Comparison of ENCODE assay signal across 15 mouse cellular contexts in genomic region chr6:30462822-30463221, GRCm38 (mm10). TPM values are rescaled to one million over a fixed set of nuclear protein-coding genes. Genes with fewer than 3 reads are reported as not detected.
DNase-seq lines count a peak whose midpoint lies in the region; ATAC-seq lines count a peak whose summit lies in the region.
"Had no signal": no experiment of that assay in that cellular context is flagged by ENCODE, and none has a peak within 500 bp of the region (broad histone marks: within the 10 kb centered on the region; RNA-seq: fewer than 3 reads in every experiment).

No protein-coding gene starts in this region.

- 0 out of 2 replicates have a peak overlapping the region, but pooled peaks have one; percentile 13 for H3K9ac ChIP-seq in kidney, embryonic 16.5 days (replicated peaks; ENCODE audit: low read length)
- no peak overlapping the region for H3K9ac ChIP-seq in stomach, embryonic 15.5 days

- H3K36me3 ChIP-seq in kidney, embryonic 16.5 days (ENCODE audit: insufficient read depth, low read length): no peaks in the 10 kb centered on the region
- no peaks in the 10 kb centered on the region for H3K36me3 ChIP-seq in stomach, embryonic 15.5 days

- no peak for ATAC-seq in kidney, embryonic 16.5 days (ENCODE audit: low FRiP score, low TSS enrichment)
- ATAC-seq in stomach, embryonic 15.5 days (ENCODE audit: insufficient read depth, low FRiP score, low read depth): no peak

- WGBS in kidney, embryonic 16.5 days: 7% methylated on average over 7 of the region's 7 CpGs
- 18% methylated on average over 7 of the region's 7 CpGs for WGBS in stomach, embryonic 15.5 days

- no peaks in the 10 kb centered on the region for H3K9me3 ChIP-seq in kidney, embryonic 16.5 days (ENCODE audit: low read length)
- no peaks in the 10 kb centered on the region for H3K9me3 ChIP-seq in stomach, embryonic 15.5 days

- H3K4me3 ChIP-seq in kidney, embryonic 16.5 days (ENCODE audit: low read length): no peak overlapping the region
- no peak overlapping the region for H3K4me3 ChIP-seq in stomach, embryonic 15.5 days (replicated peaks)

- no peak for DNase-seq in kidney, postnatal 36 days
- DNase-seq in urinary bladder, postnatal 14 days (ENCODE audit: low spot score): peak; percentile 62
- no peak for DNase-seq in urinary bladder, adult 2 months (ENCODE audit: low spot score)
- DNase-seq in fat pad, adult 2 months (ENCODE audit: extremely low read depth, low read depth, low spot score): peak; percentile 3
- DNase-seq in right cerebral cortex, postnatal 10 days (ENCODE audit: low spot score in 2 of 2): no peak
- DNase-seq in layer of hippocampus, adult 8-10 months (ENCODE audit: low spot score in 2 of 2): no peak
- DNase-seq: adrenal gland, postnatal 25 days; cerebellum, adult 8-10 months; gastrocnemius, postnatal 36 days; lung, postnatal 36 days; right cerebral cortex, postnatal 4 days; thymus, postnatal 36 days had no signal

- H3K4me1 ChIP-seq in kidney, embryonic 16.5 days (ENCODE audit: insufficient read depth, low read length): peaks cover 51% of the 10 kb centered on the region
- peaks cover 29% of the 10 kb centered on the region for H3K4me1 ChIP-seq in stomach, embryonic 15.5 days

- no peaks in the 10 kb centered on the region for H3K27me3 ChIP-seq in kidney, embryonic 16.5 days (ENCODE audit: insufficient read depth, low read length)
- H3K27me3 ChIP-seq in stomach, embryonic 15.5 days (replicated peaks): no peaks in the 10 kb centered on the region; the same call in 1 of the 2 replicates

- H3K27ac ChIP-seq in kidney, embryonic 16.5 days (ENCODE audit: low read length): peak overlapping the region; percentile 88
- 0 out of 2 replicates have a peak overlapping the region, but pooled peaks have one; percentile 17 for H3K27ac ChIP-seq in stomach, embryonic 15.5 days

- H3K4me2 ChIP-seq in kidney, embryonic 16.5 days (replicated peaks; ENCODE audit: low read depth, low read length): no peak overlapping the region
- H3K4me2 ChIP-seq in stomach, embryonic 15.5 days: no peak overlapping the region

RNA-seq across cellular contexts. Expression of gene Tmem209, which starts 46.8 kb away (rescaled TPM):
- 45.6 and 51.4 TPM in 2 replicates for polyA plus RNA-seq in kidney, embryonic 16.5 days (2015; fragmentation: Nextera tagmentation; extraction: Ambion mirVana)
- polyA plus RNA-seq in urinary bladder, adult 2 months (2012; rRNA removed): 23.8 and 26.2 TPM in 2 replicates
- polyA plus RNA-seq in stomach, embryonic 15.5 days (2015; fragmentation: Nextera tagmentation; extraction: Ambion mirVana): 28.5 and 33.7 TPM in 2 replicates
- total RNA-seq in layer of hippocampus, adult 8-10 months (2022): 10 to 100 TPM; 21.4 to 25.7 (median 24.1) TPM

RNA-seq across cellular contexts. Expression of gene Ssmem1, which starts 46.8 kb away (rescaled TPM):
- 0.17 and 0.37 TPM in 2 replicates for polyA plus RNA-seq in kidney, embryonic 16.5 days (2015; fragmentation: Nextera tagmentation; extraction: Ambion mirVana)
- 0.04 and 0.07 TPM in 2 replicates for polyA plus RNA-seq in urinary bladder, adult 2 months (2012; rRNA removed)
- polyA plus RNA-seq in stomach, embryonic 15.5 days (2015; fragmentation: Nextera tagmentation; extraction: Ambion mirVana): 0.09 TPM in 1 of 2 replicates, not detected in the other
- total RNA-seq in layer of hippocampus, adult 8-10 months (2022): 1 to 10 TPM in 3 of 4 experiments, under 1 TPM in 1; 0.39 to 1.5 (median 1.1) TPM
- polyA plus RNA-seq: large intestine, adult 2 months had no signal

Comparison
In these comparisons a context has a peak if more than half of its experiments do, and no peak if none do; other contexts are left out.
1. DNase-seq: peak in urinary bladder, postnatal 14 days (single experiment) and fat pad, adult 2 months (single experiment); none in kidney, postnatal 36 days (0 of 2), urinary bladder, adult 2 months (single experiment), right cerebral cortex, postnatal 10 days (0 of 2) and layer of hippocampus, adult 8-10 months (0 of 2).